Mouse (Mus musculus) pancreas, adult 10 weeks (tissue): ENCODE measurements around the gene Mrgprx2. TPM values are rescaled to one million over a fixed set of nuclear protein-coding genes. Genes with fewer than 3 reads are reported as not detected.

Experiments used
- polyA plus RNA-seq: library from polyadenylated mRNA; stranded (reverse); fragments of 350-450 nt; fragmentation: Illumina TruSeq; extraction: RNeasy Lipid Tissue Mini Kit (QIAGEN cat#74804); gene quantifications from one replicate; pipeline ENCODE4 v1.2.3, GENCODE M21; 2015; ENCODE audit warnings: low read depth, low replicate concordance; ENCODE audit not compliant: insufficient read depth

Mrgprx2 gene
- not detected for polyA plus RNA-seq

DNA sequence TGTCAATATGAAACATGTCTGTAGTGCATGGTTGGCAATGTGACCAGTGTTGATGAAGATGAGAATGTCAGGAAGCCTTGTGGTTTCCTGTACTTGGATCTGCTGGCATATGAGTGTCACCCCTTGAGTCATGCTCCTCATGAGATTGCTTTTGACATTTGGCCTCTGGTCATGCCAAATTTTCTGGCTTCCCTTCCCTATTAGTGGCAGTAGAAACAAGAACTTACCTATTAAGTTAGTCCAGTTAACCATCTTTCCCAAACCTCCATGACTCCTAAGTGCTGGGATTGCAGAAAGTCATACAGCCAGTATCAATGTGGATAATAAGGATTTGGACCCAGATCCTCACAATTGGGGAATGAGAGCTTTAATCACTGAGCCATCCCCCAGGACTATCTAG, at the start of gene Mrgprx2:
Gene Mrgprx2 (minus strand): TSS at position 101 of the 400 bp plus-strand sequence.

DNA sequence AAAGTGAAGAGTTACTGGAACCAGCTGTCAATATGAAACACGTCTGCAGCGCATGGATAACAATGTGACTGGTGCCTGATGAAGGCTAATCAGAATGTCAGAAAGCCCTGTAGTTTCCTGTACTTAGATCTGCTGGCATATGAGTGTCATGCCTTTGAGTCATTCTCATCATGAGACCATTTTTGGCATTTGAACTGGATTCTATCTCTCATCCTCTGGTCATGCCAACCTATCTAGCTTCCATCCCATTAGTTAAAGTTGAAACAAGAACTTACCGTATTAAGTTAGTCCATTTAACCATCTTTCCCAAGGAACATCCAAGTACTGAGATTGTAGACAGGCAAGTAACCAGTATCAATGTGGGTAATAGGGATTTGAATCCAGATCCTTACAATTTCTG, 42.9 kb downstream of the Mrgprx2 start, which contains the start of gene Mrgprb1:
Gene Mrgprb1 (minus strand): TSS at position 101 of the 400 bp plus-strand sequence.

Other genes starting within 250 kb of the Mrgprx2 start
- gene Mrgprb8, start 110.8 kb downstream of the Mrgprx2 start, polyA plus RNA-seq = not detected
- gene Mrgprb1, start 43.0 kb downstream of the Mrgprx2 start, polyA plus RNA-seq = not detected
- gene Mrgprb2, start 58.8 kb upstream of the Mrgprx2 start, polyA plus RNA-seq = not detected
- gene Mrgprb3, start 144.5 kb upstream of the Mrgprx2 start, polyA plus RNA-seq = not detected